Mouse (Mus musculus): Measurements from ENCODE around the gene Slc35b2.

GRCm38 (mm10) chr17:45526571-45526970, 37.1 kb upstream of the Slc35b2 start:
- TF ChIP-seq USF1 (IDR thresholded peaks at IDR 0.05; ENCODE audit: low read depth, low read length): no peak
- no peak for TF ChIP-seq SIN3A (IDR thresholded peaks at IDR 0.05; ENCODE audit: low read length)
- TF ChIP-seq TBP (conservative IDR thresholded peaks at IDR 0.05; ENCODE audit: low read depth, low read length): no peak
- no peak for TF ChIP-seq CTCF (conservative IDR thresholded peaks at IDR 0.05 in 1 of 2, IDR thresholded peaks at IDR 0.05 in 1 of 2; ENCODE audit: low read depth in 2 of 2, low read length in 2 of 2)
- TF ChIP-seq RAD21 (IDR thresholded peaks at IDR 0.05; ENCODE audit: low read depth, low read length): no peak

Data from CH12.LX (cell line).